Mouse (Mus musculus) bone marrow, adult 2 months (tissue): ENCODE measurements around the gene Mpeg1.

Experiments
- CTCF ChIP-seq: fragments of 200-500 bp; IDR thresholded peaks from 2 replicates; pipeline ENCODE4 v1.5.1; 2011; ENCODE audit warnings: low read length, control low read depth; ENCODE audit not compliant: control insufficient read depth, insufficient read depth
- POLR2A ChIP-seq: fragments of 200-500 bp; IDR thresholded peaks from 2 replicates; pipeline ENCODE4 v1.6.1; 2011; ENCODE audit warnings: low read depth, mild to moderate bottlenecking, control low read depth, low read length, borderline replicate concordance; ENCODE audit not compliant: control insufficient read depth

- TF ChIP-seq CTCF (no peak), POLR2A (no peak)
These were observed 3.5 kb downstream of the Mpeg1 start for GRCm38 (mm10) chr19:12464127-12464526.
